Mouse (Mus musculus): ENCODE data around the gene Atf6. TPM values are rescaled to one million over a fixed set of nuclear protein-coding genes. Genes with fewer than 3 reads are reported as not detected.
A peak's percentile ranks its signal among the peaks of the same experiment; 100 is the strongest.

Gene Atf6
- total and polyA plus RNA-seq, 2 experiments, result 14.3 to 30.1 TPM

DNA sequence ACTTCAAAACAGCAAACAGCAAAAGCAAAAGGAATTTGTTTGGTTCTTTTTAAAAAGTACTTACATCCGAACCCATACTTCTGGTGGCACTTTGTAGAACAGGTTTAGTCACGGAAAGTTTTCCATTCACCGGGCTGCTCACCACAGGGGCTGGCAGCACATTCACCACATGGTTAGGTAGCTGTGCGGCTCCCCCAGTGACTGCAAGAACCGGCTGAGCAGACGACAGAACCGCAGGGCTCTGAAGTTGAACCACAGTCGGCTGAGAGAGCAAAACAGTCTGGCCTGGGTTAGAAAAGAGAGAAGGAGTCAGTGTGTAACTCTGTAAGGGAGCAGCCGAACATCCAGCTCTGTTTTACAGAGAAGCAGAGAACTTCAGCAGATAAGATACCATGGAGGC is 32.8 kb downstream of the Atf6 start:
- 94% methylated on average over 9 of the region's 9 CpGs for WGBS
- no peak overlapping the region for H3K4me3 ChIP-seq (ENCODE audit: insufficient read depth, low read depth, low read length)
- H3K27me3 ChIP-seq (ENCODE audit: control insufficient read depth, insufficient read depth, low read length), result no peaks in the 10 kb centered on the region
- no peak overlapping the region for H3K27ac ChIP-seq (replicated peaks; ENCODE audit: insufficient read depth, low read depth, low read length)
- no peak overlapping the region for H3K9ac ChIP-seq (ENCODE audit: low read depth, low read length)
- no peak for TF ChIP-seq POLR2A (IDR thresholded peaks at IDR 0.05; ENCODE audit: extremely low read depth, insufficient read depth, low read length)
- H3K4me1 ChIP-seq (ENCODE audit: control insufficient read depth, insufficient read depth, low read length), result no peaks in the 10 kb centered on the region
- H3K79me2 ChIP-seq (ENCODE audit: control insufficient read depth, insufficient read depth, low read length), result peaks cover 12% of the 10 kb centered on the region; the same call in 1 of the 2 replicates
- H3K36me3 ChIP-seq (ENCODE audit: control insufficient read depth, insufficient read depth, low read length), result peaks cover 43% of the 10 kb centered on the region
- DNase-seq (ENCODE audit: extremely low read depth, low read depth, low spot score), result no peak

DNA sequence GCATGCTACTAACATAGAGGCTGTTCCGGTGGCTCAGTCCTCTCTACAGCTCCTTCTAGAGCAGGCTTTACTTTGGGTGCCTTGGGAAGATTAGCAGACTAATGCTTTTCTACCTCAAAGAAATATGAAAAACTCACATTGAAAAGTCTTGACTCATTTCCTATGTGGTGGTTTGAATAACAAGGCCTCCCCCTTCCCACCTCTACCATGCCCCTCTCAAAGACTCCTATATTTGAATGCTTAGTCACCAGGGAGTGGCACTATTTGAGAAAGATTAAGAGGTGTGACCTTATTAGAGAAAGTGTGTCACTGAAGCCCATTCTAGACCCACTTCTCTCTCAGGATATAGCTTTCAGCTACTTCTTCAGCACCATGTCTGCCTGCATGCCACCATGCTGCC is 37.8 kb downstream of the Atf6 start:
- peaks cover 2% of the 10 kb centered on the region; the same call in 1 of the 2 replicates for H3K79me2 ChIP-seq (ENCODE audit: control insufficient read depth, insufficient read depth, low read length)
- no peak overlapping the region for H3K9ac ChIP-seq (ENCODE audit: low read depth, low read length)
- 97% methylated on average over 1 of the region's 1 CpGs for WGBS
- no peak overlapping the region for H3K4me3 ChIP-seq (ENCODE audit: insufficient read depth, low read depth, low read length)
- H3K36me3 ChIP-seq (ENCODE audit: control insufficient read depth, insufficient read depth, low read length), result peaks cover 32% of the 10 kb centered on the region
- no peaks in the 10 kb centered on the region for H3K27me3 ChIP-seq (ENCODE audit: control insufficient read depth, insufficient read depth, low read length)
- TF ChIP-seq CTCF (IDR thresholded peaks at IDR 0.05; ENCODE audit: low read depth, low read length) (no peak), POLR2A (IDR thresholded peaks at IDR 0.05; ENCODE audit: extremely low read depth, insufficient read depth, low read length) (no peak)
- H3K4me1 ChIP-seq (ENCODE audit: control insufficient read depth, insufficient read depth, low read length), result no peaks in the 10 kb centered on the region
- H3K27ac ChIP-seq (replicated peaks; ENCODE audit: insufficient read depth, low read depth, low read length), result no peak overlapping the region
- DNase-seq (ENCODE audit: extremely low read depth, low read depth, low spot score), result no peak

GRCm38 (mm10) chr1:170829344-170829743 is 38.2 kb downstream of the Atf6 start:
- no peaks in the 10 kb centered on the region for H3K27me3 ChIP-seq (ENCODE audit: control insufficient read depth, insufficient read depth, low read length)
- no peaks in the 10 kb centered on the region; the same call in 1 of the 2 replicates for H3K79me2 ChIP-seq (ENCODE audit: control insufficient read depth, insufficient read depth, low read length)
- WGBS, result 97% methylated on average over 6 of the region's 6 CpGs
- no peak overlapping the region for H3K4me3 ChIP-seq (ENCODE audit: insufficient read depth, low read depth, low read length)
- no peak for DNase-seq (ENCODE audit: extremely low read depth, low read depth, low spot score)
- peaks cover 29% of the 10 kb centered on the region for H3K36me3 ChIP-seq (ENCODE audit: control insufficient read depth, insufficient read depth, low read length)
- no peaks in the 10 kb centered on the region for H3K4me1 ChIP-seq (ENCODE audit: control insufficient read depth, insufficient read depth, low read length)
- no peak overlapping the region for H3K9ac ChIP-seq (ENCODE audit: low read depth, low read length)
- TF ChIP-seq POLR2A (IDR thresholded peaks at IDR 0.05; ENCODE audit: extremely low read depth, insufficient read depth, low read length), result no peak
- no peak for TF ChIP-seq CTCF (IDR thresholded peaks at IDR 0.05; ENCODE audit: low read depth, low read length)
- H3K27ac ChIP-seq (replicated peaks; ENCODE audit: insufficient read depth, low read depth, low read length), result no peak overlapping the region

DNA sequence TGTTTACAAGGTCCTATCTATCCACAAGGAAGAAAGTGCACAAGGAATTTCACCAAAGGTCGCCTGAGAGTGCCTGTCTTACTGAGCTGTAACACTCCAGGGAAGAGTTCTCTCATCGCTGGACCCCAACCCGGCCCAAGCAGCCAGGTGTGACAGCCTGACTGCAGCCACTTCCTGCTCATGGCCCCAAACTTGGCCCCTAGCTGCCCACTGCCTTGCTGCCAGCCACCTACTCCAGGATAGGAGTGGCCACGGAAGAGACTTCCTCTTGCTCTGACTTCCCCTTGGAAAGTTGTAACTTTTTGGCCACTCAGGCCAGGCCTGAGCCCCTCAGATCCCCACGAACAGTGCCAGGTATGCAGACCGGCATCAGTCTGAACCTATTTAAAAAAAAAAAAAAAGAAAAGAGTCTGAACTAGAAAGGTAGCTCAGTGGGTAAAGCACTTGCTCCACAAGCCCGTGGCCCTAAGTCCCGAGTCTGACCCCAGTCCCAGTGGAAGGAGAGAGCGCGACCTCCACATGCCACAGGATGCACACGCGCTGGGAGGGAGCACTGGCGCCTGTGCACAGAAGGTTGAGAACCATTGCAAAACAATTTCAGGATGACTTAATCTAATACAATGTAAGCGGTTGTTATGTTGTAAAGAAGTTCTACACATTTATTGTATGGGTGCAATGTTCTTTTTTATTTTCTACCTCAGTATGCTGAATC is 47.3 kb downstream of the Atf6 start:
- H3K4me1 ChIP-seq (ENCODE audit: control insufficient read depth, insufficient read depth, low read length), result peaks cover 7% of the 10 kb centered on the region
- H3K27ac ChIP-seq (replicated peaks; ENCODE audit: insufficient read depth, low read depth, low read length), result no peak overlapping the region
- no peaks in the 10 kb centered on the region for H3K27me3 ChIP-seq (ENCODE audit: control insufficient read depth, insufficient read depth, low read length)
- no peak overlapping the region for H3K9ac ChIP-seq (ENCODE audit: low read depth, low read length)
- H3K79me2 ChIP-seq (ENCODE audit: control insufficient read depth, insufficient read depth, low read length), result no peaks in the 10 kb centered on the region
- WGBS, result 81% methylated on average over 14 of the region's 14 CpGs
- no peak for DNase-seq (ENCODE audit: extremely low read depth, low read depth, low spot score)
- no peak overlapping the region for H3K4me3 ChIP-seq (ENCODE audit: insufficient read depth, low read depth, low read length)
- no peak for TF ChIP-seq POLR2A (IDR thresholded peaks at IDR 0.05; ENCODE audit: extremely low read depth, insufficient read depth, low read length)
- TF ChIP-seq CTCF (IDR thresholded peaks at IDR 0.05; ENCODE audit: low read depth, low read length), result no peak
- H3K36me3 ChIP-seq (ENCODE audit: control insufficient read depth, insufficient read depth, low read length), result peaks cover 11% of the 10 kb centered on the region; the same call in 1 of the 2 replicates

- Histone ChIP-seq H3K4me3 (ENCODE audit: insufficient read depth, low read depth, low read length) (no peak overlapping the region), H3K9ac (ENCODE audit: low read depth, low read length) (no peak overlapping the region), H3K36me3 (ENCODE audit: control insufficient read depth, insufficient read depth, low read length) (peaks cover 34% of the 10 kb centered on the region; the same call in 1 of the 2 replicates), H3K27me3 (ENCODE audit: control insufficient read depth, insufficient read depth, low read length) (no peaks in the 10 kb centered on the region), H3K4me1 (ENCODE audit: control insufficient read depth, insufficient read depth, low read length) (peaks cover 9% of the 10 kb centered on the region), H3K79me2 (ENCODE audit: control insufficient read depth, insufficient read depth, low read length) (no peaks in the 10 kb centered on the region), H3K27ac (replicated peaks; ENCODE audit: insufficient read depth, low read depth, low read length) (0 out of 2 replicates have a peak overlapping the region, but pooled peaks have one; percentile 34)
- 22% methylated on average over 2 of the region's 2 CpGs for WGBS
- peak; percentile 80 for DNase-seq (ENCODE audit: extremely low read depth, low read depth, low spot score)
- TF ChIP-seq POLR2A (IDR thresholded peaks at IDR 0.05; ENCODE audit: extremely low read depth, insufficient read depth, low read length), result no peak
- no peak for TF ChIP-seq CTCF (IDR thresholded peaks at IDR 0.05; ENCODE audit: low read depth, low read length)
Observed at GRCm38 (mm10) chr1:170815287-170816004, 52.1 kb downstream of the Atf6 start.

DNA sequence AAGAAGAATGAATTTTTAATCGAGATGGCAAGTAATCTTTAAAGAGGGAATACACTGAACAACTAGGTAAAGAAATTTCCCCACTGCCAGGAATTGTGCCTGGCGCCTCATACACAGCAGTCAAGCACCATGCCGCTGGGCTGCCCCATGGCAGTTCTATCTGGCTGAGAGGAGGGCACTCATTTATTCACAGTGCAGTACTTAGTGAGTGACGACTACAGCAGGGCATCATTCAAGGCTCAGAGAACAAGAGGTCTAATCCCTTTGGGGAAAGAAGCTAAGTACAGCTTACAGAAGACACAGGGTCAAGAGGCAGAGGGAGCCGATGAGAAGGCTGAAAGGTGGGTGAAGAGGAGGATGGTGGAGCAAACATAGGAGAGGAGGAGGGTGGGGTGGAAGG is 54.7 kb downstream of the Atf6 start:
- Histone ChIP-seq H3K36me3 (ENCODE audit: control insufficient read depth, insufficient read depth, low read length) (peaks cover 29% of the 10 kb centered on the region), H3K79me2 (ENCODE audit: control insufficient read depth, insufficient read depth, low read length) (no peaks in the 10 kb centered on the region), H3K27ac (replicated peaks; ENCODE audit: insufficient read depth, low read depth, low read length) (no peak overlapping the region), H3K4me3 (ENCODE audit: insufficient read depth, low read depth, low read length) (no peak overlapping the region), H3K27me3 (ENCODE audit: control insufficient read depth, insufficient read depth, low read length) (no peaks in the 10 kb centered on the region), H3K4me1 (ENCODE audit: control insufficient read depth, insufficient read depth, low read length) (peaks cover 9% of the 10 kb centered on the region), H3K9ac (ENCODE audit: low read depth, low read length) (no peak overlapping the region)
- TF ChIP-seq POLR2A (IDR thresholded peaks at IDR 0.05; ENCODE audit: extremely low read depth, insufficient read depth, low read length) (no peak), CTCF (IDR thresholded peaks at IDR 0.05; ENCODE audit: low read depth, low read length) (no peak)
- DNase-seq (ENCODE audit: extremely low read depth, low read depth, low spot score), result no peak
- 88% methylated on average over 5 of the region's 5 CpGs for WGBS

Measured in liver, adult 2 months (tissue).